Mouse (Mus musculus) CH12.LX (cell line): ENCODE data around the gene Nedd4. TPM values are rescaled to one million over a fixed set of nuclear protein-coding genes. Genes with fewer than 3 reads are reported as not detected.

ENCODE experiments used
- DNase-seq: peaks from one replicate; pipeline ENCODE4 v3.0.0-alpha.2; 2013; ENCODE audit errors: extremely low read depth
- H3K27ac ChIP-seq: 2 replicates; pipeline ENCODE4 v1.5.1; 2012; ENCODE audit warnings: low read depth, mild to moderate bottlenecking, control low read depth, moderate library complexity; ENCODE audit not compliant: insufficient read depth
- H3K27me3 ChIP-seq: replicated peaks from 2 replicates; pipeline ENCODE3; 2012; ENCODE audit warnings: inconsistent platforms
- H3K36me3 ChIP-seq, 2 experiments: replicated peaks in 1 of 2; 2 replicates each; pipeline versions ENCODE3 to v1.6.1; 2012; ENCODE audit warnings: inconsistent platforms in 1 of 2, low read length in 1 of 2, mild to moderate bottlenecking in 1 of 2, mixed read lengths in 1 of 2, moderate library complexity in 1 of 2; ENCODE audit not compliant: control insufficient read depth in 1 of 2, insufficient read depth in 1 of 2
- H3K4me1 ChIP-seq, 2 experiments: 2 replicates each; pipeline ENCODE4 v1.6.1; 2012; ENCODE audit warnings: inconsistent platforms in 1 of 2, moderate library complexity in 1 of 2; ENCODE audit not compliant: insufficient read depth in 2 of 2, control insufficient read depth in 1 of 2
- H3K4me2 ChIP-seq: 2 replicates; pipeline ENCODE4 v1.6.1; 2012; ENCODE audit warnings: low read depth, mild to moderate bottlenecking, control low read depth; ENCODE audit not compliant: poor library complexity, insufficient read depth, severe bottlenecking
- H3K4me3 ChIP-seq, 3 experiments: fragments of 150-350 bp in 1 of 3; sonication (generic) in 1 of 3; replicated peaks in 1 of 3; 2 replicates each; pipeline versions ENCODE3 to v1.5.1; 2011 to 2012; ENCODE audit warnings: low read depth in 2 of 3, low read length in 2 of 3, mild to moderate bottlenecking in 2 of 3, moderate library complexity in 2 of 3, control low read depth in 1 of 3, improper control_type of control experiment in 1 of 3, inconsistent platforms in 1 of 3, mixed read lengths in 1 of 3; ENCODE audit not compliant: poor library complexity in 1 of 3
- H3K79me2 ChIP-seq: replicated peaks from 2 replicates; pipeline ENCODE4 v1.6.1; 2012; ENCODE audit warnings: mild to moderate bottlenecking, moderate library complexity; ENCODE audit not compliant: control insufficient read depth, poor library complexity, insufficient read depth, severe bottlenecking; ENCODE audit errors: extremely low read depth
- H3K9ac ChIP-seq: 2 replicates; pipeline ENCODE4 v1.6.1; 2012; ENCODE audit warnings: low read depth, mild to moderate bottlenecking, control low read depth, moderate library complexity; ENCODE audit not compliant: insufficient read depth
- H3K9me3 ChIP-seq: replicated peaks from 2 replicates; pipeline ENCODE3; 2012; ENCODE audit warnings: low read length, inconsistent platforms, mixed read lengths
- BHLHE40 ChIP-seq: IDR thresholded peaks from 2 replicates; pipeline ENCODE4 v1.6.1; 2011; ENCODE audit warnings: mild to moderate bottlenecking, low read depth, low read length, improper control_type of control experiment
- CHD1 ChIP-seq: IDR thresholded peaks from 2 replicates; pipeline ENCODE4 v1.6.1; 2012; ENCODE audit warnings: low read depth, low read length, improper control_type of control experiment, inconsistent platforms
- CHD2 ChIP-seq: IDR thresholded peaks from 2 replicates; pipeline ENCODE4 v1.6.1; 2011; ENCODE audit warnings: low read length, improper control_type of control experiment
- ELF1 ChIP-seq: IDR thresholded peaks from 2 replicates; pipeline ENCODE4 v1.6.1; 2014; ENCODE audit warnings: low read depth, mild to moderate bottlenecking, inconsistent platforms, low read length, improper control_type of control experiment
- ETS1 ChIP-seq: conservative IDR thresholded peaks from 2 replicates; pipeline ENCODE4 v1.6.1; 2012; ENCODE audit warnings: low read depth, mild to moderate bottlenecking, inconsistent platforms, low read length, improper control_type of control experiment, moderate library complexity
- GABPA ChIP-seq: IDR thresholded peaks from 2 replicates; pipeline ENCODE4 v1.6.1; 2012; ENCODE audit warnings: low read depth, low read length, improper control_type of control experiment, inconsistent platforms; ENCODE audit not compliant: insufficient replicate concordance
- HCFC1 ChIP-seq: IDR thresholded peaks from 2 replicates; pipeline ENCODE4 v1.6.1; 2012; ENCODE audit warnings: low read depth, mild to moderate bottlenecking, inconsistent platforms, low read length, improper control_type of control experiment
- KAT2A ChIP-seq: IDR thresholded peaks from 2 replicates; pipeline ENCODE4 v1.6.1; 2012; ENCODE audit warnings: low read length, improper control_type of control experiment, inconsistent platforms; ENCODE audit not compliant: insufficient replicate concordance
- MAZ ChIP-seq: IDR thresholded peaks from 2 replicates; pipeline ENCODE4 v1.6.1; 2012; ENCODE audit warnings: low read depth, mild to moderate bottlenecking, inconsistent platforms, low read length, improper control_type of control experiment, moderate library complexity
- MEF2A ChIP-seq: IDR thresholded peaks from 2 replicates; pipeline ENCODE4 v1.6.1; 2014; ENCODE audit warnings: low read depth, mild to moderate bottlenecking, inconsistent platforms, low read length, improper control_type of control experiment, borderline replicate concordance
- MXI1 ChIP-seq: IDR thresholded peaks from 2 replicates; pipeline ENCODE4 v1.6.1; 2011; ENCODE audit warnings: mild to moderate bottlenecking, low read depth, low read length, improper control_type of control experiment
- MYC ChIP-seq: IDR thresholded peaks from 2 replicates; pipeline ENCODE4 v1.6.1; 2011; ENCODE audit warnings: low read depth, mild to moderate bottlenecking, improper control_type of control experiment, low read length
- NELFE ChIP-seq: IDR thresholded peaks from 2 replicates; pipeline ENCODE4 v1.6.1; 2011; ENCODE audit warnings: low read depth, low read length, improper control_type of control experiment
- NRF1 ChIP-seq: IDR thresholded peaks from 2 replicates; pipeline ENCODE4 v1.6.1; 2014; ENCODE audit warnings: low read depth, mild to moderate bottlenecking, inconsistent platforms, low read length, improper control_type of control experiment, moderate library complexity
- POLR2A ChIP-seq: IDR thresholded peaks from 2 replicates; pipeline ENCODE4 v1.6.1; 2011; ENCODE audit warnings: low read depth, mild to moderate bottlenecking, improper control_type of control experiment, low read length
- RAD21 ChIP-seq: IDR thresholded peaks from 2 replicates; pipeline ENCODE4 v1.6.1; 2011; ENCODE audit warnings: low read depth, mild to moderate bottlenecking, low read length, improper control_type of control experiment, moderate library complexity
- RCOR1 ChIP-seq: conservative IDR thresholded peaks from 2 replicates; pipeline ENCODE4 v1.6.1; 2012; ENCODE audit warnings: low read depth, mild to moderate bottlenecking, inconsistent platforms, low read length, improper control_type of control experiment
- SIN3A ChIP-seq: IDR thresholded peaks from 2 replicates; pipeline ENCODE4 v1.6.1; 2012; ENCODE audit warnings: low read length, improper control_type of control experiment, inconsistent platforms
- TBP ChIP-seq: conservative IDR thresholded peaks from 2 replicates; pipeline ENCODE4 v1.6.1; 2011; ENCODE audit warnings: low read depth, low read length, improper control_type of control experiment
- TCF12 ChIP-seq: IDR thresholded peaks from 2 replicates; pipeline ENCODE4 v1.6.1; 2014; ENCODE audit warnings: low read depth, mild to moderate bottlenecking, inconsistent platforms, low read length, improper control_type of control experiment
- UBTF ChIP-seq: IDR thresholded peaks from 2 replicates; pipeline ENCODE4 v1.6.1; 2012; ENCODE audit warnings: low read depth, mild to moderate bottlenecking, inconsistent platforms, low read length, improper control_type of control experiment, moderate library complexity
- USF1 ChIP-seq: IDR thresholded peaks from 2 replicates; pipeline ENCODE4 v1.6.1; 2014; ENCODE audit warnings: low read depth, mild to moderate bottlenecking, inconsistent platforms, low read length, improper control_type of control experiment
- USF2 ChIP-seq: conservative IDR thresholded peaks from 2 replicates; pipeline ENCODE4 v1.6.1; 2011; ENCODE audit warnings: low read depth, low read length, improper control_type of control experiment
- ZKSCAN1 ChIP-seq: IDR thresholded peaks from 2 replicates; pipeline ENCODE4 v1.6.1; 2012; ENCODE audit warnings: low read depth, inconsistent platforms, low read length, improper control_type of control experiment, borderline replicate concordance
- dilution Hi-C: fragments of 300-500 bp; cut with MboI; formaldehyde crosslinking; loops from 2 replicates; pipeline ENCODE4 v1.14.3; 2020; ENCODE audit warnings: low sequenced_read_pairs; ENCODE audit not compliant: extremely low pct_unique_long_range_greater_than_20kb, extremely low pct_ligation_motif_present
- in situ Hi-C: fragments of 300-500 bp; cut with MboI; formaldehyde crosslinking; loops from 3 replicates; pipeline ENCODE4 v1.14.3; 2019; ENCODE audit warnings: low sequenced_read_pairs, low pct_ligation_motif_present, low pct_unique_long_range_greater_than_20kb, mixed read lengths
- polyA plus RNA-seq: library from polyadenylated mRNA; unstranded; fragments of >175 nt; gene quantifications from 2 replicates; pipeline ENCODE4 v1.2.1, GENCODE M21; 2012; ENCODE audit warnings: low read depth; ENCODE audit not compliant: insufficient read length
- total RNA-seq, 2 experiments: library from RNA; depleted of rRNA; stranded (reverse); fragments of 300-350 nt in 1 of 2; fragments of >200 nt in 1 of 2; gene quantifications; 2 replicates each; pipeline ENCODE4 v1.2.3; 2012 to 2014

Gene Nedd4
- total and polyA plus RNA-seq, 3 experiments: 56.9 to 211 (median 206) TPM

- peak; percentile 80 for DNase-seq
- H3K27me3 ChIP-seq: no peaks in the 10 kb centered on the region
- H3K9me3 ChIP-seq: no peaks in the 10 kb centered on the region
- no peaks in the 10 kb centered on the region for H3K79me2 ChIP-seq
- no peaks in the 10 kb centered on the region for H3K36me3 ChIP-seq
- in situ Hi-C loops (loop anchor here (5.0 kb wide), 1 partner anchor 32 kb away; no protein-coding TSS in a partner anchor), dilution Hi-C loops (no loop called here)
- peak overlapping the region; percentile 27; the same call in 1 of the 2 replicates for H3K9ac ChIP-seq
- peaks cover 7 to 25% of the 10 kb centered on the region in 2 experiments for H3K4me1 ChIP-seq
- no peak for TF ChIP-seq RAD21
- TF ChIP-seq POLR2A: peak; percentile 62
- TF ChIP-seq NRF1: peak; percentile 53
- TF ChIP-seq USF2: peak; percentile 82
- TF ChIP-seq NELFE: peak; percentile 17; the same call in 1 of the 2 replicates
- no peak for TF ChIP-seq RCOR1
- TF ChIP-seq CHD2: peak; percentile 74
- TF ChIP-seq KAT2A: no peak
- TF ChIP-seq ELF1: peak; percentile 28; the same call in 1 of the 2 replicates
- TF ChIP-seq MEF2A: peak; percentile 29; the same call in 1 of the 2 replicates
- peak; percentile 79 for TF ChIP-seq BHLHE40
- no peak for TF ChIP-seq MXI1
- peak; percentile 74 for TF ChIP-seq MYC
- no peak for TF ChIP-seq MAZ
- peak; percentile 85 for TF ChIP-seq USF1
- TF ChIP-seq CHD1: no peak
- peak; percentile 67; the same call in 1 of the 2 replicates for TF ChIP-seq TCF12
- peak; percentile 46 for TF ChIP-seq HCFC1
- TF ChIP-seq SIN3A: no peak
- peak overlapping the region; percentile 82 for H3K4me2 ChIP-seq
- H3K4me3 ChIP-seq: peak overlapping the region; percentile 7 to 49 (median 37)
- peak overlapping the region; percentile 4; the same call in 1 of the 2 replicates for H3K27ac ChIP-seq
These were observed 22.1 kb upstream of the Nedd4 start for GRCm38 (mm10) chr9:72639843-72640621.

GRCm38 (mm10) chr9:72640642-72641041 lies 21.5 kb upstream of the Nedd4 start:
- peaks cover 7 to 24% of the 10 kb centered on the region in 2 experiments for H3K4me1 ChIP-seq
- no peak for DNase-seq
- dilution Hi-C loops: no loop called here
- H3K4me2 ChIP-seq: peak overlapping the region; percentile 82
- no peaks in the 10 kb centered on the region for H3K36me3 ChIP-seq
- no peak for TF ChIP-seq MYC
- no peak for TF ChIP-seq ZKSCAN1
- peak; percentile 83 for TF ChIP-seq TBP
- no peak for TF ChIP-seq GABPA
- no peak for TF ChIP-seq ETS1
- peak; percentile 67; the same call in 1 of the 2 replicates for TF ChIP-seq UBTF
- no peak for TF ChIP-seq NRF1
- TF ChIP-seq RCOR1: no peak
- TF ChIP-seq, all 38 proteins: peak for 2
- no peaks in the 10 kb centered on the region for H3K27me3 ChIP-seq
- H3K79me2 ChIP-seq: no peaks in the 10 kb centered on the region
- 0 out of 2 replicates have a peak overlapping the region, but pooled peaks have one; percentile 11 for H3K9ac ChIP-seq
- peak overlapping the region; percentile 4; the same call in 1 of the 2 replicates for H3K27ac ChIP-seq
- no peak overlapping the region for H3K4me3 ChIP-seq
- no peaks in the 10 kb centered on the region for H3K9me3 ChIP-seq
- in situ Hi-C loops: no loop called here
